Mouse (Mus musculus) small intestine, adult 2 months (tissue): ENCODE results near the gene Gm38394. TPM values are rescaled to one million over a fixed set of nuclear protein-coding genes. Genes with fewer than 3 reads are reported as not detected.
A peak's percentile ranks its signal among the peaks of the same experiment; 100 is the strongest.

Source experiments
- H3K27ac ChIP-seq: fragments of 200-500 bp; 2 replicates; pipeline ENCODE4 v1.5.1; 2012; ENCODE audit warnings: low read depth, low read length, control low read depth, inconsistent platforms; ENCODE audit not compliant: insufficient read depth
- H3K27me3 ChIP-seq: fragments of 200-500 bp; 2 replicates; pipeline ENCODE4 v1.6.1; 2012; ENCODE audit warnings: mild to moderate bottlenecking, moderate library complexity, low read length, inconsistent platforms; ENCODE audit not compliant: control insufficient read depth, insufficient read depth
- H3K36me3 ChIP-seq: fragments of 200-500 bp; 2 replicates; pipeline ENCODE4 v1.6.1; 2012; ENCODE audit warnings: mild to moderate bottlenecking, low read length, control low read depth, inconsistent platforms; ENCODE audit not compliant: control insufficient read depth, insufficient read depth
- H3K4me1 ChIP-seq: fragments of 200-500 bp; 2 replicates; pipeline ENCODE4 v1.6.1; 2012; ENCODE audit warnings: low read length, inconsistent platforms, mixed read lengths; ENCODE audit not compliant: control insufficient read depth, insufficient read depth, insufficient read length
- H3K4me3 ChIP-seq: fragments of 200-500 bp; 2 replicates; pipeline ENCODE4 v1.5.1; 2012; ENCODE audit warnings: low read depth, mild to moderate bottlenecking, control low read depth, inconsistent platforms, low read length, moderate library complexity
- CTCF ChIP-seq: fragments of 200-500 bp; IDR thresholded peaks from 2 replicates; pipeline ENCODE4 v1.5.1; 2012; ENCODE audit warnings: low read depth, mild to moderate bottlenecking, control low read depth, inconsistent platforms, low read length, moderate library complexity, mixed read lengths; ENCODE audit not compliant: insufficient replicate concordance, insufficient read length; ENCODE audit errors: extremely low read depth
- POLR2A ChIP-seq: fragments of 200-500 bp; IDR thresholded peaks from 2 replicates; pipeline ENCODE4 v1.6.1; 2012; ENCODE audit warnings: low read depth, mild to moderate bottlenecking, control low read depth, inconsistent platforms, low read length, moderate library complexity
- WGBS: fragments of 180-500 bp; shearing (Covaris S2); methylation state at CpG from one replicate; pipeline ENCODE4 v1.1.7; 2018; 5-methylcytosine and 5-hydroxymethylcytosine counted together
- polyA plus RNA-seq: library from polyadenylated mRNA; depleted of rRNA; stranded (reverse); fragments of >200 nt; gene quantifications from 2 replicates; pipeline ENCODE4 v1.2.3, GENCODE M21; 2012

Gene Gm38394
- polyA plus RNA-seq, 1 experiment = 1.1 TPM

DNA sequence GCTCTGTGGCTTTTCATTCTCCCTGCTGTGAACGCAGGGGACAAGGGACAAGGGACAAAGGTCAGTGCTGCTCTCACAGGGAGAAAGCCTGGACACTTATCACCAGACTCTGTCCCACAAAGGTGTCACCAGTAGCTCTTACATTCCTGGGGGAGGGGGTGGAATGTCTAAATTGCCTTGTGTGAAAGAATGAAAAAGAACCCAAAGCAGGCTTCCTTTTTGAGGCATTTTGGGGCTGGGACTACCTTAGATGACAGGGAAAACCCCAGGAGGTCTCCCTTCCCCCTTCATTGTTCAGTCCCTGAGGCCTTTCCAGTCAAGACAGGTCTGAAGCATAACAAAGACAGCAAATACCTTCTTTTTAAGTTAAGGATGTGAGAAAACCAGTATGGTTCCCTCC, 33.2 kb upstream of the Gm38394 start:
- Histone ChIP-seq H3K4me3 (no peak overlapping the region), H3K36me3 (no peaks in the 10 kb centered on the region), H3K27ac (peak overlapping the region; percentile 84), H3K4me1 (peaks cover 24% of the 10 kb centered on the region), H3K27me3 (no peaks in the 10 kb centered on the region)
- WGBS = 10% methylated on average over 1 of the region's 1 CpGs
- TF ChIP-seq CTCF (no peak), POLR2A (no peak)

DNA sequence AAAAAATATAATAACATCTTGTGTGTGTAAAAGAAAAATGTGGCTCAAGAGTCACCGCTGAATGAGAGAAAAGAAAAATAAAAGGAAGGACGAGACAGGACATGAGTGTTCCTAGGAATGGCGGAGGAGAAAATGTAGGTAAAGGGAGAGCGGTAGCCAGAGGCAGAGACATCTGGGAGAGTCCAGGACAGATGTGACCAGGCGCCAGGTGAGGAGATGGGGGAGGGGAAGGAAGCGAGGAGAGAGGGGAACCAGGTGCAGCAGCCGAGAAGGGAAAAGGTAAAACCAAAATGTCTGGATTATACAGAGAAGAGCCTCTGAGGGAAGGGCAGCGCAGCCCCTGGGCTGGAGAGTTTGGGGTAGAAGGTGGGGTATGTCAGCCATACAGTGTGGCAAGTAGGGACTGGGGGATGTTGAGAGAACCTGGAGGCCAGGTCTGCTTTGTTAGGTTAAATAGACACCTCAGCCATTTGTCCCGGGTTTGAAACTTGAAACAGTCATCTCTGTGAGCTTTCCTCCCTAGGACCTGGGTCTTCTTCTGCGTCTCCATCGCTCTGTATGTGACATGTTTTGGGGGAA, 32.5 kb upstream of the Gm38394 start:
- H3K27me3 ChIP-seq = no peaks in the 10 kb centered on the region
- TF ChIP-seq CTCF (peak; percentile 13; the same call in 1 of the 2 replicates), POLR2A (no peak)
- H3K36me3 ChIP-seq = no peaks in the 10 kb centered on the region
- H3K4me1 ChIP-seq = peaks cover 24% of the 10 kb centered on the region
- 65% methylated on average over 11 of the region's 11 CpGs for WGBS
- H3K27ac ChIP-seq = peak overlapping the region; percentile 84
- H3K4me3 ChIP-seq = no peak overlapping the region

DNA sequence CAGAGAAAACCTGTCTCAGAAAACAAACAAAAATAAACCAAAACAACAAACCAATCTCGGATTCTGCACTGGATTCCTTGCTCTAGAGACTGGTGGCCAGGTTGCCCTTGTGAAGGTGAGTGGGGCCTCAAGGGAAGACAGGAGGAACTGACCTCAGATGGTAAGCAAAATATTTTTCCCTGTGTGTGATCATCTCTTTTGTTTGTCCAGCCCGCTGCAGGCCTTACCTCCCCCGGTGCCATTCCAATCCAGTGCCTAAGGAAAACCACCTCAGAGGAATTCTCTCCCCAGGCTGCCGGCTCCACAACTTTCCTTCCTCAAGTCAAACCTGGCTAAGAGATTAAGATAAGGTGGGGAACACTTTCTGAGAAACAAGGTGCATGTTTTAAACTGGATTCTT, 31.1 kb upstream of the Gm38394 start:
- H3K36me3 ChIP-seq = no peaks in the 10 kb centered on the region
- peaks cover 24% of the 10 kb centered on the region for H3K4me1 ChIP-seq
- no peak overlapping the region for H3K27ac ChIP-seq
- 68% methylated on average over 4 of the region's 4 CpGs for WGBS
- no peak overlapping the region for H3K4me3 ChIP-seq
- H3K27me3 ChIP-seq = no peaks in the 10 kb centered on the region
- TF ChIP-seq POLR2A (no peak), CTCF (no peak)

DNA sequence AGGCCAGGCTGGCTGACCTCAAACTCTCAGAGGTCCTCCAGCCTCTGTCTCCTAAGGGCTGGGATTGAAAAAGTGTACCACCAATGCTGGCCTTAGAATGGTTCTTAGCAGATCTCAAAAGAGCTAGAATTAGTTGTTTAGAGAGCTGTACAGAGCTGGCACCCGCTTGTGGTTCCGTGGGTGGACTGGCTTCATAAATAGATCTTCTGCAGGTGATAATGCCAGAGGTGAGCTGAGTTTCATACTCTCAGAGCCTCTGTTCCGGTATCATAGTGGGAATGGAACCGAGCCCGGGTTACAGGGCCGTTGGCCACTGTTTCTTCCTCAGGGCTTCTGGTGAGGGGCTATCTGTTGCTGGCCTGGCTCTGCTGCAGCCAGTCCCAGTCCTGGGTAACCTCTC, 29.9 kb upstream of the Gm38394 start:
- Histone ChIP-seq H3K27ac (peak overlapping the region; percentile 45; the same call in 1 of the 2 replicates), H3K36me3 (no peaks in the 10 kb centered on the region), H3K4me1 (peaks cover 27% of the 10 kb centered on the region; the same call in 1 of the 2 replicates), H3K4me3 (no peak overlapping the region), H3K27me3 (no peaks in the 10 kb centered on the region)
- TF ChIP-seq CTCF = no peak
- no peak for TF ChIP-seq POLR2A
- 88% methylated on average over 6 of the region's 6 CpGs for WGBS

DNA sequence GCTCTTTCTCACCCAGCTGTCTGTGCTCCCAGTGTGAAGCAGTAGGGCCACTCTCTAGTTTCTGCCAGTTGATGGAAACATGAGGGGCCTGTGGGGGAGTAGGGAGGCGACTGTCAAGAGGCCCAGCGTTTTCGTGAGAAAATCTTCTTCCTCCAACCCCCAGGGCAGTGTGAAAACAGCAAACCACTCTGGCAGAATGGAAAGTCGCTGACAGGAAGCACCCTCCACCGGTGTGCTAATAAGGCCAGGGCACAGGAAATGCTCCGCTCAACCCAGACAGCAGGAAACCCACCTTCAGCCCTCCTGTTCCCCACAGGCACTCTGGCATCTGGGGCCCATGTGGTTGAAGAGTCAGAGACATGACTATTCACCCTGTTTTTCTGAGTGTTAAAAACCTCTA, 28.8 kb upstream of the Gm38394 start, which contains the start of gene Lax1:
TSS of gene Lax1 (minus strand) at position 212 of the 400 bp plus-strand sequence.
- H3K27ac ChIP-seq = peak within 1 kb of the TSS; percentile 79
- WGBS = 57% methylated on average over 6 of the region's 6 CpGs
- peaks cover 23% of the 10 kb centered on the region; the same call in 1 of the 2 replicates for H3K4me1 ChIP-seq
- peak within 1 kb of the TSS; percentile 52 for H3K4me3 ChIP-seq
- no peaks in the 10 kb centered on the region for H3K27me3 ChIP-seq
- no peak for TF ChIP-seq CTCF
- no peak for TF ChIP-seq POLR2A
- H3K36me3 ChIP-seq = no peaks in the 10 kb centered on the region

DNA sequence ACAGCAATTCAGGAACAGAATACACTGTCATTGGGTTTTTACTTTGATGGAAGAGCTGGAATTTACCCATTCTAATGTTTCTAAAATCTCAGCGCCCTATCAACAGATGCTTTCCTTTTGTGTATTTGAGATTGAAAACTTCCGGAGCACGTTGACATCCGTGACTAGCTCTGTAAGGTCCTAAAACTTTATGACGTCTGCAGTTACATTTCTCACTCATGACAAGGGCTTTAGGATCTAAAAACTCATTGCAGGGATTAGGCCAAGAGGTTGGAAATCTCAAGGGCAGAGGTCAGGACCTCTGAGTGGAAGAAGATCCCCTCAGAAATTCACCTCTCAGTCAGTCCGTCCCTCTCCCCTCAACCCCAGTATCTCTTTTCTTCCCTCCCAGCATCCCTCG, 27.2 kb upstream of the Gm38394 start:
- H3K36me3 ChIP-seq = no peaks in the 10 kb centered on the region
- no peaks in the 10 kb centered on the region for H3K27me3 ChIP-seq
- TF ChIP-seq CTCF (no peak), POLR2A (no peak)
- H3K27ac ChIP-seq = peak overlapping the region; percentile 27; the same call in 1 of the 2 replicates
- WGBS = 80% methylated on average over 7 of the region's 7 CpGs
- H3K4me1 ChIP-seq = peaks cover 8% of the 10 kb centered on the region; the same call in 1 of the 2 replicates
- H3K4me3 ChIP-seq = peak overlapping the region; percentile 50

DNA sequence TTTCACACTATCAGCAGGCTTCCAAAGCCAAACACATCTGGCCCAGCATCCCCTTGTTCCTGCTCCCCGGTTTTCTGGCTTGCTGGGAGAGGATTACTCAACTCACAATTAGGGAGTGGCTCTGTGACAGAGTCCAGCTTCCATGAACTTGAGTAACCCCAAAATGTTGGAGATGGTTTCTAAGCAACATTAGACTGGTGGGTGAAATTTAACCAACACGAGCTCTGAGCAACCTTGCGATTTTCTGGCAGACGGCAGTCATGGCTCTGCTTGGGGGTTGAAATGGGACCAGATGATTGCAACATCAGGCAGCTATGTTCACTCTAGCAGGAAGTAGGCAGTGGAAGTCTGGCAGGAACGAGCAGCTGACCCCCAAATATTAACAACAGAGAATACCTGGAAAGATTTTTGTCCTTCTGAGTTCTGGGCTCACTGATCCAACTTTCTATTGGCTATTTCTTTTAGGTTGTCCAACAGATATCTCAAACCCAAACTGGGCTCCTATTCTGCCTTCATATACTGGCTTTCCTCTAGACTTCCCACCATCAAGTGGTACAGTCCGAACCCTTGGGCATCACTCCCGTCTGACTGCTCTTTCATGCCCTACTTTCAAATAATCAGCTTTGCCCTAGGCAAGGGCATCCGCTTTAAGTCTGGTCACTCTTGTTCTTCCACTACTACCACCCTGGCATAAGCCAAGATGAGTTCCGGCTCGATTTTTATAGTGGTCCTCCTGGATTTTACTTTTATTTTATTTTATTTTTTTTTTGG, 24.8 kb upstream of the Gm38394 start:
- H3K36me3 ChIP-seq = no peaks in the 10 kb centered on the region
- H3K27me3 ChIP-seq = no peaks in the 10 kb centered on the region
- peak overlapping the region; percentile 51 for H3K27ac ChIP-seq
- WGBS = 34% methylated on average over 10 of the region's 10 CpGs
- peaks cover 9% of the 10 kb centered on the region; the same call in 1 of the 2 replicates for H3K4me1 ChIP-seq
- no peak for TF ChIP-seq POLR2A
- no peak for TF ChIP-seq CTCF
- no peak overlapping the region for H3K4me3 ChIP-seq
